Mouse (Mus musculus) cerebellum, postnatal 36 days (tissue): ENCODE measurements at regions not wholly inside any gene's neighbourhood (a gene's known extent, or its start where the extent isn't known, plus 50 kb on each side); places are given as distances from the start of the nearest gene placed in this dataset.
A peak's percentile ranks its signal among the peaks of the same experiment; 100 is the strongest.

Experiments
- DNase-seq, 2 experiments: peaks; one replicate each; pipeline ENCODE4 v3.0.0; 2021 to 2022; ENCODE audit warnings: mixed read lengths in 2 of 2

- no peak for DNase-seq
These were observed 743.1 kb downstream of the Stim2 start for GRCm38 (mm10) chr5:54741440-54741839.

- DNase-seq, result no peak
These were observed 748.7 kb downstream of the Stim2 start for GRCm38 (mm10) chr5:54746973-54747372.

DNA sequence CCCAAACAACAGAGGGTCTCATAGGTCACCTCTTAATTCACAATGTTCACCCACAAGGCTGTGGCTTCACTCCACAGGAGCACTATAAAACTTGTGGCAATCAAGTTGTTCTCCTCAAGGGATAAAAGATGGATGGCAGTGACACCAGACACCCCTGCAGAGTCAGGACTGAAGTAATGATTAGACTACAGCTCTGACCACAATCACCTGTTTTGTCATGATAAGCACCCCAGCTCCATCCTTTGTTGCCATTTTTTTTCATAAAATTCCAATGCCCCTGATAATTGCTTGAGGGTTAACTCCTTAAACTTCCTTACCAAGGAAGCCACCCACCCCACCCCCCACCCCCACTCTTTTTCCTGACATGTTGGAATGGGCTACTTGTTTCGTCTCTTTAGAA is 755.1 kb downstream of the Stim2 start:
- no peak for DNase-seq

DNA sequence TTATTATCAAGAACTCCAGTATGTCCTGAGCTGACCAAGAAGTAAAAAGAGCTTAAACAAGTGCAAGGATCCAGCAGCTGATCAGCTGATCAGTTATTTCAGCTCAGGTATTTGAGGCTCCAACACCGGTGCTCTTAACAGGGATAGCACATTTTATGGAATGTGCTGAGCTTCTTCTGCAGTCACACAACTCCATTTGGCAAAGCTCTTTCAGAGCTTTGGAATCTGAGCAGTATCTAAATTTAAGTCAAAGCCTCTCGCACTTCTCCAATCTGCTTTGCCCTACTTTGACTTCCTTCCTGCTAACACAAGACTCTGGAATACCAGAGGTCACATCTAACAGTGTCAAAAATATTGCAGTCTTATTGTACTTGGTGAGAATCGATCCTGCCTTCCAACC is 761.4 kb downstream of the Stim2 start:
- DNase-seq, result no peak

GRCm38 (mm10) chr5:54763019-54763418 is 764.7 kb downstream of the Stim2 start:
- DNase-seq, result no peak

GRCm38 (mm10) chr5:54796953-54797450 is 798.7 kb downstream of the Stim2 start:
- peak; percentile 4 to 24 for DNase-seq

DNA sequence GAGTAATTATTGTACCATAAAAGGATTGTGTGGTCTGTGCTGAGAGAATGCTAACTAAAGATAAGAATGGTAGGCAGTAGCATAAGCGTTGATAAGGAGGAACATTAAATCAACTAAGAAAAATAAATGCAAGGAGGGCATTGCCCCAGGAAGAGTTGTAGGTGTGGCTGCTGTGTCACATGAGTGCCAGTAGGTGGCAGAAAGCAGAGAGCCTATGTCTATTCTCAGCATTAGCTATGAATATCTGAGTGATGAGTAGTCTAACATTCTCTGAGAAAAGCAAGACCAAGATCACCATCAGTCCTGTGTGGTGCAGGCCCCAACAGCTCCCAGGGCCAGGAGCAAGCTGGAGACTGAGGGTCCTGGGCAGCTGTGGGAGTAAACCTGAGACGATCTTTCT is 828.8 kb downstream of the Stim2 start:
- DNase-seq, result no peak
